Mouse (Mus musculus) megakaryocyte-erythroid progenitor cell, adult 5-6 weeks (primary cell): ENCODE measurements around the gene Zbtb33. TPM values are rescaled to one million over a fixed set of nuclear protein-coding genes. Genes with fewer than 3 reads are reported as not detected.

ENCODE experiments used
- total RNA-seq, 2 experiments: library from RNA; stranded (forward) in 1 of 2; stranded (reverse) in 1 of 2; fragments of 200-1000, 215-1000 nt in 1 of 2; fragments of >200 nt in 1 of 2; fragmentation: Nextera tagmentation in 1 of 2; gene quantifications; 2 replicates each; pipeline ENCODE4 v1.2.3; 2014 to 2017

The Zbtb33 gene
- total RNA-seq, 2 experiments from 2014 or later = 16.6 to 24.0 TPM

Other genes starting within 250 kb of the Zbtb33 start
- gene Btg1-ps1, start 171.0 kb upstream of the Zbtb33 start, total RNA-seq (2014; fragmentation: Nextera tagmentation) = not detected in 2 replicates
- gene Btg1-ps1, start 171.0 kb upstream of the Zbtb33 start, total RNA-seq (2017) = not detected in 2 replicates
- gene Btg1-ps2, start 146.7 kb upstream of the Zbtb33 start, total RNA-seq (2014; fragmentation: Nextera tagmentation) = not detected in 2 replicates
- not detected in 2 replicates for gene Btg1-ps2, start 146.7 kb upstream of the Zbtb33 start, total RNA-seq (2017)
- gene Rhox10, start 123.3 kb upstream of the Zbtb33 start, total RNA-seq (2014; fragmentation: Nextera tagmentation) = not detected in 2 replicates
- gene Rhox10, start 123.3 kb upstream of the Zbtb33 start, total RNA-seq (2017) = not detected in 2 replicates
- gene Rhox11, start 104.7 kb upstream of the Zbtb33 start, total RNA-seq (2014; fragmentation: Nextera tagmentation) = not detected in 2 replicates
- not detected in 2 replicates for gene Rhox11, start 104.7 kb upstream of the Zbtb33 start, total RNA-seq (2017)
- gene Rhox12, start 78.9 kb upstream of the Zbtb33 start, total RNA-seq (2014; fragmentation: Nextera tagmentation) = not detected in 2 replicates
- not detected in 2 replicates for gene Rhox12, start 78.9 kb upstream of the Zbtb33 start, total RNA-seq (2017)
- not detected in 2 replicates for gene Rhox13, start 68.6 kb upstream of the Zbtb33 start, total RNA-seq (2014; fragmentation: Nextera tagmentation)
- not detected in 2 replicates for gene Rhox13, start 68.6 kb upstream of the Zbtb33 start, total RNA-seq (2017)
- 0.39 TPM in 1 of 2 replicates, not detected in the other for gene Tmem255a, start 62.6 kb downstream of the Zbtb33 start, total RNA-seq (2014; fragmentation: Nextera tagmentation)
- 0.05 and 1.1 TPM in 2 replicates for gene Tmem255a, start 62.6 kb downstream of the Zbtb33 start, total RNA-seq (2017)
- not detected in 2 replicates for gene Atp1b4, start 126.4 kb downstream of the Zbtb33 start, total RNA-seq (2014; fragmentation: Nextera tagmentation)
- gene Atp1b4, start 126.4 kb downstream of the Zbtb33 start, total RNA-seq (2017) = not detected in 2 replicates